Mouse (Mus musculus): ENCODE results near the gene Shb. TPM values are rescaled to one million over a fixed set of nuclear protein-coding genes. Genes with fewer than 3 reads are reported as not detected.

Gene Shb
- 37.1 and 40.5 TPM in 2 replicates for polyA plus RNA-seq (2012; rRNA removed)

DNA sequence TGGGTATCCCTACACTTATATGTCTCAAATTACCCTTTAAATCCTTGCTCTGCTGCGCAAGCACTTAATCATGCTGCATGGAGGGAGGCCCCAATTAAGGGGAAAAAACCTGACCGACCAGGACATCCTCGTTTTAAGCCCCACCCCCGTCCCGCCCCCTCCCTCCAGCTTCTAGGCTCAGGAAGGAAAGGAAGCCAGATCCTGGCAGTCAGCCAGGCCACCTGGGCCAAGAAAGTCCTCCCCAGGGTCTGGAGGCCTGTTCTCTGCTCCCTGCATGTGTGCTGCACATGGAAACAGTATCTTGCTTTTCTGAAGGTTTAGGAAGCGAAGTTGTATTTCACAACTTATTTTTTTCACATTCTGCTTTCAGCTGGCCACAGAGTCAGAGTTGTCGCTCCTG is at the start of gene Shb:
Gene Shb (minus strand): TSS at position 96 of the 400 bp plus-strand sequence.

GRCm38 (mm10) chr4:45408427-45409132 is 123.7 kb downstream of the Shb start, which contains the start of gene Slc25a51:
Gene Slc25a51, minus strand, starts transcription at chr4:45408766.

Other genes starting within 250 kb of the Shb start
- 0.73 and 1.7 TPM in 2 replicates for gene Trmt10b, start 235.3 kb downstream of the Shb start, polyA plus RNA-seq (2012; rRNA removed)
- 36.0 and 56.5 TPM in 2 replicates for gene Dcaf10, start 190.4 kb downstream of the Shb start, polyA plus RNA-seq (2012; rRNA removed)
- 46.1 and 56.1 TPM in 2 replicates for gene Exosc3, start 189.7 kb downstream of the Shb start, polyA plus RNA-seq (2012; rRNA removed)
- 69.7 and 88.0 TPM in 2 replicates for gene Slc25a51, start 123.7 kb downstream of the Shb start, polyA plus RNA-seq (2012; rRNA removed)